Mouse (Mus musculus) kidney, embryonic 14.5 days (tissue): ENCODE measurements around the gene Psmg3. TPM values are rescaled to one million over a fixed set of nuclear protein-coding genes. Genes with fewer than 3 reads are reported as not detected.

Source experiments
- ATAC-seq: fragments of 200-750 bp; cut with Nextera tagmentation; 2 replicates; pipeline ENCODE4 v1.8.0; 2017; ENCODE audit warnings: moderate number of reproducible peaks, mild to moderate bottlenecking, moderate TSS enrichment, moderate library complexity; ENCODE audit not compliant: low FRiP score, low TSS enrichment
- H3K27ac ChIP-seq: fragments of 300-500 bp; sonication (generic); 2 replicates; pipeline ENCODE4 v1.5.1; 2014; ENCODE audit warnings: low read depth, mild to moderate bottlenecking, low read length, moderate library complexity, mixed read lengths
- H3K27me3 ChIP-seq: fragments of 300-500 bp; sonication (generic); 2 replicates; pipeline ENCODE4 v1.6.1; 2014; ENCODE audit warnings: mild to moderate bottlenecking, low read length; ENCODE audit not compliant: control insufficient read depth, insufficient read depth
- H3K36me3 ChIP-seq: fragments of 300-500 bp; sonication (generic); 2 replicates; pipeline ENCODE4 v1.6.1; 2014; ENCODE audit warnings: low read length, mixed read lengths; ENCODE audit not compliant: control insufficient read depth, insufficient read depth
- H3K4me1 ChIP-seq: fragments of 300-500 bp; sonication (generic); 2 replicates; pipeline ENCODE4 v1.6.1; 2014; ENCODE audit warnings: low read length, mixed read lengths; ENCODE audit not compliant: control insufficient read depth, insufficient read depth
- H3K4me2 ChIP-seq: fragments of 300-500 bp; sonication (generic); replicated peaks from 2 replicates; pipeline ENCODE4 v1.6.1; 2014; ENCODE audit warnings: low read depth, mild to moderate bottlenecking, low read length
- H3K4me3 ChIP-seq: fragments of 300-500 bp; sonication (generic); 2 replicates; pipeline ENCODE4 v1.5.1; 2014; ENCODE audit warnings: mild to moderate bottlenecking, low read length
- H3K9ac ChIP-seq: fragments of 300-500 bp; sonication (generic); 2 replicates; pipeline ENCODE4 v1.6.1; 2014; ENCODE audit warnings: low read depth, mild to moderate bottlenecking, low read length, moderate library complexity
- H3K9me3 ChIP-seq: fragments of 300-500 bp; sonication (generic); 2 replicates; pipeline ENCODE4 v1.6.1; 2016; ENCODE audit warnings: low read length; ENCODE audit not compliant: control insufficient read depth
- WGBS: fragments of 180-500 bp; shearing (Covaris S2); extraction: QIAGEN DNeasy Blood & Tissue Kit; methylation state at CpG from one replicate; pipeline ENCODE4 v1.1.7; 2014; 5-methylcytosine and 5-hydroxymethylcytosine counted together
- polyA plus RNA-seq: library from polyadenylated mRNA; unstranded; fragments of >200 nt; fragmentation: Nextera tagmentation; extraction: Ambion mirVana; gene quantifications from 2 replicates; pipeline ENCODE4 v1.2.1, GENCODE M21; 2014

Gene Psmg3
- polyA plus RNA-seq, 1 experiment from 2014 or later: 82.4 TPM

DNA sequence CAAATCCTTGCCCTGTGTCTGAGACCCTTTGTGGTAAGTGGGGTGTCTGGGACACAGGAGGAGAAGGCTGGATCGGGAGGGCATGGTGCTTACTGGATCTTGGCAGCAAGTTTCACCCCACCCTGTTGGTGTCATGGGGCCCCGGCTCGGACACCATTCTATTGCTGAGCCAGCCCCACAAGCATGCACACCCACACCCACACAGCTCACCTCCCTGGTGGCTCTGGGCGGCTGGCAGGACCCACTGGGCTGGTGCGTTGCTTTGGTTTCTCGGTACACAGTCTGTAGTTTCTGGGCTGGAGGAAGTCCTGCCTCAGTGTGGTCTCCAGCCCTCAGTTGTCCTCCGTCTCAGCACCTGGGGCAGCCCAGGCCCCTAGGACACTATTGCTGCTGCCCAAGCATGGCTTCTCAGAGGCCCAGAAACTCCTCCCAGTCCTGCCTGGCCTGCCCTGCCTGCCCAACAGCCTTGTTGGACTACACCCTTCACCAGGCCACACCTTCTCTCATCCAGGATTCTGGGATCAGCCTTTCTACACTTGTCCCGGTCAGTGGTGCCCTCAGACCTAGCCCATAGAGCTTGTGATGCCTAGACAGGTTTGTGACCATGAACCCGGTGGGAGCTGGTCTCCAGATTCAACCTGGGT, 7.0 kb downstream of the Psmg3 start, which contains the start of gene Tmem184a:
Gene Tmem184a, minus strand, starts transcription at position 380 of the 644 bp plus-strand sequence.
- no peak within 1 kb of the TSS for H3K4me2 ChIP-seq
- ATAC-seq: no peak
- no peak within 1 kb of the TSS for H3K4me3 ChIP-seq
- no peaks in the 10 kb centered on the region for H3K9me3 ChIP-seq
- 0 out of 2 replicates have a peak, but pooled peaks cover 4% of the 10 kb centered on the region for H3K27me3 ChIP-seq
- WGBS: 86% methylated on average over 9 of the region's 9 CpGs
- H3K4me1 ChIP-seq: peaks cover 8% of the 10 kb centered on the region; the same call in 1 of the 2 replicates
- H3K27ac ChIP-seq: no peak within 1 kb of the TSS
- H3K9ac ChIP-seq: no peak within 1 kb of the TSS
- H3K36me3 ChIP-seq: peaks cover 23% of the 10 kb centered on the region

DNA sequence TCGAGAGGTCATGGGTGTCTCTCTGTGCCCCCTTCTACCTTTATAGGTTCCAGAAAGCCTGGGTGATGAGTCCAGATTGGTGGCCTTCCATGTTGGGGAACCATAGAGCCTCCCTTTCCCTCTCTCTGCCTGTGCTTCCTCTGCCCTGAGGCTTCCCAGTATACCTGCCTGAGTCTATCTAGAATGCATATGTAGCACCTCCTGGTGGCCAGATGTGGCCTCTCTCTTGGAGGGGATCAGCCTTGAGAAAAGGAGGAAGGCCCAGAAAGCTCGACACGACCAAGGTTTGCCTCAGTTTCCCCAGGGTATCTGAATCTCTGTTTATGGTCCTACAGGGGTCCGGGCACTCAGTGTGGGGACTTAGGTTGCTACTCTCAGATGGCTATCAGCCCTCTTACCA, 7.9 kb downstream of the Psmg3 start:
- Histone ChIP-seq H3K4me3 (no peak overlapping the region), H3K4me1 (peaks cover 8% of the 10 kb centered on the region; the same call in 1 of the 2 replicates), H3K27me3 (peaks cover 8% of the 10 kb centered on the region; the same call in 1 of the 2 replicates), H3K36me3 (peaks cover 19% of the 10 kb centered on the region), H3K4me2 (no peak overlapping the region), H3K27ac (no peak overlapping the region), H3K9me3 (no peaks in the 10 kb centered on the region), H3K9ac (no peak overlapping the region)
- no peak for ATAC-seq
- WGBS: 70% methylated on average over 4 of the region's 4 CpGs

DNA sequence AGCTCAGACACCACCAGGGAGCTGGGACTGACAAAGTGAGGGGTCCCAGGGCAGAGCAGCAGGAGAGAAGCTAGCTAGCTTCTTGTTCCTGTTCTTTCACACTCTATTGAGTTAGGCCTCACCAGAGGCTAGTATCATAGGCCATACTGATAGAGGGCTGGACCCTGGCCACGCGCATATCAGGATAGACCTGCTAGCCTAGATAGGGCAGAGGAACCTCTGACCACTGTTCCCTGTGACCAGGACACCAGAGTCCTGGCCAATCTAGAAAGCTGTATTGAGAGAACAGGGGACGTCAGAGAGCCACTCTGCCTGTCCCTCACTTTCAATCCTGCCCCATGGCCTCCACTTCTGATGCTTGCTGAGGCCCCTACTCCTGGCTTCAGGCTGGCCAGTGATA, 8.6 kb downstream of the Psmg3 start:
- 88% methylated on average over 3 of the region's 3 CpGs for WGBS

DNA sequence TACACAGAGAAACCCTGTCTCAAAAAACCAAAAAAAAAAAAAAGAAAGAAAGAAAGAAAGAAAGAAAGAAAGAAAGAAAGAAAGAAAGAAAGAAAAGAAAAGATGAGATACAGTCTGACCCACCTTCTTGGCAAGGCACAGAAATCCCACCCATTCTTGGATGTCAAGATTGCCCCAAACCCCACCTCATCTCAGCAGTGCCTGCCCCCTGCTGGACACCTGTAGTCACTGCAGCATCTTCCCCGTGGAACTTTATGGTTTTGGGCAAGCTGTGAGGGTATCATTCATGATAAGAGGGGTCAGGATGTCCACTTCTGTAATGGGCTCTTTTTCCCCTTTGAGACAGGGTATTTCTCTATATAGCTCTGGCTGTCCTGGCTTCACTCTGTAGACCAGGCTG, 9.4 kb downstream of the Psmg3 start:
- H3K9me3 ChIP-seq: no peaks in the 10 kb centered on the region
- peaks cover 3% of the 10 kb centered on the region; the same call in 1 of the 2 replicates for H3K36me3 ChIP-seq
- no peak for ATAC-seq
- H3K27me3 ChIP-seq: peaks cover 17% of the 10 kb centered on the region
- no peak overlapping the region for H3K9ac ChIP-seq
- no peak overlapping the region for H3K4me3 ChIP-seq
- H3K4me1 ChIP-seq: 0 out of 2 replicates have a peak, but pooled peaks cover under 1% of the 10 kb centered on the region
- no peak overlapping the region for H3K4me2 ChIP-seq
- no peak overlapping the region for H3K27ac ChIP-seq
- 13% methylated on average over 1 of the region's 1 CpGs for WGBS

More for the DNA sequence above, 8.6 kb downstream of the Psmg3 start:
- H3K4me2 ChIP-seq: no peak overlapping the region
- ATAC-seq: no peak
- H3K9ac ChIP-seq: no peak overlapping the region
- H3K4me3 ChIP-seq: no peak overlapping the region
- H3K9me3 ChIP-seq: no peaks in the 10 kb centered on the region
- H3K36me3 ChIP-seq: peaks cover 11% of the 10 kb centered on the region; the same call in 1 of the 2 replicates
- H3K27me3 ChIP-seq: peaks cover 12% of the 10 kb centered on the region
- H3K4me1 ChIP-seq: peaks cover 8% of the 10 kb centered on the region; the same call in 1 of the 2 replicates
- no peak overlapping the region for H3K27ac ChIP-seq

DNA sequence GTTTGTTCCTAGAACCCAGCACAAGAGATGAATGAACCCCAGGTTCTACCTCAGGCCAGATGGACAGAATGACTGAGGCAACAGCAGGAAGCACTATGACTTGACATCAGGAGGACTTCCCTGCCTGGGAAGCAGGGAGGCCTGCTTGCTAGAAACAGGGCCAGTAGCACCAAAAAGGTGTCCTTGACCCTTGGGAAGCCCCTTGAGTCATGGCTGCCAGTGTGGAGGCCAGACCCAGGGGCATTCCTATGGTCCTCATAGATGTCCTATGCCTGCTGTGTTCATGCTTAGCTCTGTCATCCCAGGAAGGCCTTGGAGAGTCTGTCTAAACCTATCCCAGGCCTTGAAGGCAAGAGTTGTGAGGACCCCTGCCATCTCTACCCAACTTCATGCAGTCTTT, 10.2 kb downstream of the Psmg3 start:
- H3K9ac ChIP-seq: no peak overlapping the region
- H3K27ac ChIP-seq: no peak overlapping the region
- no peaks in the 10 kb centered on the region for H3K9me3 ChIP-seq
- H3K4me1 ChIP-seq: no peaks in the 10 kb centered on the region
- peaks cover 17% of the 10 kb centered on the region for H3K27me3 ChIP-seq
- no peak for ATAC-seq
- no peak overlapping the region for H3K4me2 ChIP-seq
- no peaks in the 10 kb centered on the region; the same call in 1 of the 2 replicates for H3K36me3 ChIP-seq
- no peak overlapping the region for H3K4me3 ChIP-seq

DNA sequence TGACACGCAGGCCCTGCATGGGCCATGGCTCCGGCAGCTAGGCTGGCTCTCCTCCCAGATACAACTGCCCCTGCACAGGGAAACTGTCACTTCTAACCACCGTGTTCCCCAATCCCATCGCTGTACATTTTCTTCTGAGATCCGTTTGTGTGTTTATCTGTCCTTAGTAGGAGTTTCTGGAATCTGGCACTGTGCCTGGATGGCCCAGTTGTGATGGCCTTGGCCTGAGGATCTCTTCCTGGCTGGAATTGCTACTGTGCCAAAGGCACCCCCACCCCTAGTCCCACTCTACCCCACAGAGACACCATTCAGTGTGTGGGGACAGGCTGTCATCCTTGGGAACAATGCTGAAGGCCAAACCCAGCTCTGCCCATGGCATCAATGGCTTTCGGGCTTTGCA, 10.7 kb downstream of the Psmg3 start:
- Histone ChIP-seq H3K27me3 (peaks cover 17% of the 10 kb centered on the region), H3K36me3 (no peaks in the 10 kb centered on the region), H3K4me1 (no peaks in the 10 kb centered on the region), H3K4me3 (no peak overlapping the region), H3K4me2 (no peak overlapping the region), H3K27ac (no peak overlapping the region), H3K9ac (no peak overlapping the region), H3K9me3 (no peaks in the 10 kb centered on the region)
- no peak for ATAC-seq
- 77% methylated on average over 6 of the region's 6 CpGs for WGBS

DNA sequence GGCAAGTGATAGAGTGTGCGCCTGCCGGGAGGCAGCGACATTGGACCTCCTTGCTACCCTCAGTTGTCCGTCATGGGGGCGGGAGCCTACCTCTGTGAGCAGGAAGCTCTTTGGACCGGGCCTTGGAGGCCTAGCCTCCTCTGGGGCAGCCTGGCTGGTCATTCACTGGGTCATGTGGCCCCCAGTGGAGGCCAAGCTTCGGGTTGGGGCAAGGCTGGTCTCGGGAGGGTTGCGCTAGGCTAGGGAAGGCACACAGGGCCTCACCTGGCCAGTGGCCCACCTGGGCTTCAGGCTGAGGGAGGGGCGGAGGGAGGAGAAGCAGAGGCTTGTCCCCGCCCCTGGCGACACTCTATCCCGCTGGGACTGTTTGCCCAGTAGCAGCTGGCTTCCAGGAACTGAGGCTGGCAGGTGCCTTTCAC, 12.7 kb downstream of the Psmg3 start:
- Histone ChIP-seq H3K4me1 (no peaks in the 10 kb centered on the region), H3K4me3 (peak overlapping the region; percentile 25), H3K36me3 (no peaks in the 10 kb centered on the region), H3K4me2 (peak overlapping the region; percentile 33), H3K9me3 (no peaks in the 10 kb centered on the region), H3K27ac (no peak overlapping the region), H3K27me3 (peaks cover 17% of the 10 kb centered on the region), H3K9ac (peak overlapping the region; percentile 44)
- ATAC-seq: peak; percentile 24; the same call in 1 of the 2 replicates
- 6% methylated on average over 13 of the region's 13 CpGs for WGBS

DNA sequence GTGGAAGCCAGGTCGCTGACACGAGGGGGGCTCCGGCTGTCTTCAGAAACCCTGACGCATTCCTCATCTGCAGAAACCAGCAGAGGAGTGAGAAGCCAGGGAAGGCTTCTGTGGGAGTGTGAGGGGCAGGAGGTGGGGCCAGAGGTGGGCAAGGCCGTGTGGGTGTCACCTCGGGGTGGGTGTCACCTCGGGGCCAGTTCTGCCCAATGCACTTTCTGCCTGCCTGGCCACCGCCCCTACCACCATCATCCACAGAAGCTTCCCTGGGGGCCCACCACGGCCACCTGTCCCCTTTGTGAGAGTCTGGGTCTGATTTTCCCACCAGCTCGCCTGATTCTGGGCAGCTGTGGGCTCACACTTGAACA, 13.6 kb downstream of the Psmg3 start:
- no peak overlapping the region for H3K9ac ChIP-seq
- ATAC-seq: no peak
- no peak overlapping the region for H3K27ac ChIP-seq
- H3K4me3 ChIP-seq: no peak overlapping the region
- H3K9me3 ChIP-seq: no peaks in the 10 kb centered on the region
- no peaks in the 10 kb centered on the region for H3K4me1 ChIP-seq
- H3K27me3 ChIP-seq: peaks cover 17% of the 10 kb centered on the region
- H3K36me3 ChIP-seq: no peaks in the 10 kb centered on the region
- H3K4me2 ChIP-seq: peak overlapping the region; percentile 33; the same call in 1 of the 2 replicates
- 24% methylated on average over 10 of the region's 10 CpGs for WGBS

DNA sequence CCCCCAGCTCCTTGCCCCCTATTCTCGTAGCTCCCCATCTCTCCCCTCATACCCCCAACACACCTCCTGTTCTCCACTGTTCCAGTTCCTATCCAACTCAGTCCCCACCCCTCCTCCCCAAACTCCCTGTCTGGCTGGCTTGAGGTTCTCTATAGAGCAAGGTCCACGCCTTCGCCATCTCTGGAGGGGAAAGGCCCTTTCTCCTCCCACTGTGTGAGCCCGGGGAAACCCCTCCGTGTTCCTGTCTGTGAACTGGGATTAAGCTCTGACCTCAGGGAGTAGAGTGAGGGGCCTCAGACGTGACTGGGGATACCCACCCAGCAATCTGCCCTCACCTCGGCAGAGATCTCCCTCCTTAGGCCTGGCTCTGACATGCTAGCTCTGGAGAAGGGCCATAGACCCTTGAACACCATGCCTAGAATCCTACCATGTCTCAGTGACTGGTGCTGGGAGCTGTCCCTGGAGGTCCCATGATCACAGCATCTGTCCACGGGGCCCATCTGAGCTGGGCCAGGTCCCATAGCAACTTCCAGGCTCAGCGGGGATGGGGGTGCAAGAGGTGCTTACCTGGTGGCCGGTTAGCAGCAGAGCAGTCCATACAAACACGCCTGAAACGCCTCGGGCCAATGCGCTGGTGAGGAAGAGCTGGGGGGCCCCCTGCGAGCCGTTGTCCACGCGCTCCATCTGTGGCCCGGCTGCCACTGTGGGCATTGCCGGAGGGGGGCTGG, 14.1 kb downstream of the Psmg3 start:
- peaks cover 17% of the 10 kb centered on the region for H3K27me3 ChIP-seq
- H3K4me3 ChIP-seq: no peak overlapping the region
- no peak overlapping the region for H3K4me2 ChIP-seq
- H3K9ac ChIP-seq: no peak overlapping the region
- no peaks in the 10 kb centered on the region for H3K9me3 ChIP-seq
- no peaks in the 10 kb centered on the region for H3K36me3 ChIP-seq
- no peak overlapping the region for H3K27ac ChIP-seq
- no peak for ATAC-seq
- no peaks in the 10 kb centered on the region for H3K4me1 ChIP-seq
- 75% methylated on average over 20 of the region's 20 CpGs for WGBS
